Mouse (Mus musculus): Measurements from ENCODE around the gene Tnfrsf12a. TPM values are rescaled to one million over a fixed set of nuclear protein-coding genes. Genes with fewer than 3 reads are reported as not detected.

The Tnfrsf12a gene
- polyA plus RNA-seq, 1 experiment from 2014 or later: 3.6 TPM

GRCm38 (mm10) chr17:23700079-23700478 is 22.8 kb upstream of the Tnfrsf12a start:
- 0 out of 2 replicates have a peak overlapping the region, but pooled peaks have one; percentile 13 for H3K27ac ChIP-seq
- under 1% methylated on average over 24 of the region's 28 CpGs for WGBS

GRCm38 (mm10) chr17:23699131-23700077 is 22.1 kb upstream of the Tnfrsf12a start:
- no peaks in the 10 kb centered on the region for H3K9me3 ChIP-seq
- peak; percentile 72 for ATAC-seq (ENCODE audit: low FRiP score)
- peak overlapping the region; percentile 77 for H3K4me3 ChIP-seq (replicated peaks)
- peak overlapping the region; percentile 100 for H3K4me2 ChIP-seq
- 0 out of 2 replicates have a peak overlapping the region, but pooled peaks have one; percentile 13 for H3K27ac ChIP-seq
- H3K4me1 ChIP-seq: peaks cover 7% of the 10 kb centered on the region
- no peaks in the 10 kb centered on the region for H3K36me3 ChIP-seq (replicated peaks)
- under 1% methylated on average over 59 of the region's 101 CpGs for WGBS
- peak overlapping the region; percentile 63 for H3K9ac ChIP-seq
- peaks cover 63% of the 10 kb centered on the region for H3K27me3 ChIP-seq

More at GRCm38 (mm10) chr17:23700079-23700478, 22.8 kb upstream of the Tnfrsf12a start:
- Histone ChIP-seq H3K9me3 (no peaks in the 10 kb centered on the region), H3K9ac (peak overlapping the region; percentile 63), H3K27me3 (peaks cover 63% of the 10 kb centered on the region), H3K36me3 (replicated peaks) (no peaks in the 10 kb centered on the region), H3K4me2 (peak overlapping the region; percentile 100), H3K4me3 (replicated peaks) (peak overlapping the region; percentile 77), H3K4me1 (peaks cover 7% of the 10 kb centered on the region)
- ATAC-seq (ENCODE audit: low FRiP score): peak; percentile 95

GRCm38 (mm10) chr17:23695801-23696200 is 18.5 kb upstream of the Tnfrsf12a start:
- Histone ChIP-seq H3K4me2 (no peak overlapping the region), H3K36me3 (replicated peaks) (no peaks in the 10 kb centered on the region), H3K4me3 (replicated peaks) (no peak overlapping the region), H3K9me3 (no peaks in the 10 kb centered on the region), H3K27me3 (peaks cover 50% of the 10 kb centered on the region), H3K9ac (no peak overlapping the region), H3K27ac (no peak overlapping the region), H3K4me1 (peaks cover 7% of the 10 kb centered on the region)
- ATAC-seq (ENCODE audit: low FRiP score): no peak
- 9% methylated on average over 3 of the region's 3 CpGs for WGBS

GRCm38 (mm10) chr17:23694491-23694890 is 17.2 kb upstream of the Tnfrsf12a start:
- Histone ChIP-seq H3K27ac (no peak overlapping the region), H3K4me3 (replicated peaks) (no peak overlapping the region), H3K27me3 (peaks cover 37% of the 10 kb centered on the region), H3K9ac (no peak overlapping the region), H3K9me3 (no peaks in the 10 kb centered on the region), H3K4me2 (no peak overlapping the region), H3K36me3 (replicated peaks) (no peaks in the 10 kb centered on the region), H3K4me1 (peaks cover 6% of the 10 kb centered on the region)
- ATAC-seq (ENCODE audit: low FRiP score): no peak
- WGBS: 76% methylated on average over 1 of the region's 1 CpGs

- Histone ChIP-seq H3K4me2 (peak within 1 kb of the TSS; percentile 34), H3K27me3 (peaks cover 56% of the 10 kb centered on the region)
These were observed 6.8 kb upstream of the Tnfrsf12a start, which contains the start of gene Cldn9 for GRCm38 (mm10) chr17:23683856-23684672. Gene Cldn9, minus strand, starts transcription at chr17:23684026.

GRCm38 (mm10) chr17:23683226-23683625 is 6.0 kb upstream of the Tnfrsf12a start:
- no peak overlapping the region for H3K27ac ChIP-seq
- peak overlapping the region; percentile 19 for H3K4me3 ChIP-seq (replicated peaks)
- H3K4me1 ChIP-seq: peaks cover 15% of the 10 kb centered on the region
- H3K9me3 ChIP-seq: no peaks in the 10 kb centered on the region
- 25% methylated on average over 15 of the region's 15 CpGs for WGBS
- peaks cover 65% of the 10 kb centered on the region for H3K27me3 ChIP-seq
- H3K9ac ChIP-seq: no peak overlapping the region
- no peaks in the 10 kb centered on the region for H3K36me3 ChIP-seq (replicated peaks)
- H3K4me2 ChIP-seq: peak overlapping the region; percentile 34
- peak; percentile 39; the same call in 1 of the 2 replicates for ATAC-seq (ENCODE audit: low FRiP score)

More at GRCm38 (mm10) chr17:23683856-23684672, 6.8 kb upstream of the Tnfrsf12a start, which contains the start of gene Cldn9:
- Histone ChIP-seq H3K4me1 (peaks cover 15% of the 10 kb centered on the region), H3K9me3 (no peaks in the 10 kb centered on the region), H3K9ac (no peak within 1 kb of the TSS), H3K4me3 (replicated peaks) (peak within 1 kb of the TSS; percentile 19), H3K27ac (no peak within 1 kb of the TSS), H3K36me3 (replicated peaks) (no peaks in the 10 kb centered on the region)
- ATAC-seq (ENCODE audit: low FRiP score): peak; percentile 71; the same call in 1 of the 2 replicates
- WGBS: 13% methylated on average over 15 of the region's 15 CpGs

- Histone ChIP-seq H3K4me3 (replicated peaks) (peak overlapping the region; percentile 19; the same call in 1 of the 2 replicates), H3K4me2 (peak overlapping the region; percentile 34; the same call in 1 of the 2 replicates), H3K36me3 (replicated peaks) (no peaks in the 10 kb centered on the region), H3K27ac (no peak overlapping the region), H3K27me3 (peaks cover 72% of the 10 kb centered on the region), H3K9ac (no peak overlapping the region), H3K9me3 (no peaks in the 10 kb centered on the region), H3K4me1 (peaks cover 15% of the 10 kb centered on the region)
- no peak for ATAC-seq (ENCODE audit: low FRiP score)
- WGBS: 69% methylated on average over 3 of the region's 3 CpGs
These were observed 5.3 kb upstream of the Tnfrsf12a start for GRCm38 (mm10) chr17:23682530-23682929.

GRCm38 (mm10) chr17:23682092-23682491 is 4.8 kb upstream of the Tnfrsf12a start:
- Histone ChIP-seq H3K27ac (no peak overlapping the region), H3K4me3 (replicated peaks) (no peak overlapping the region), H3K4me1 (peaks cover 20% of the 10 kb centered on the region), H3K36me3 (replicated peaks) (no peaks in the 10 kb centered on the region), H3K27me3 (peaks cover 72% of the 10 kb centered on the region), H3K9ac (no peak overlapping the region), H3K4me2 (no peak overlapping the region), H3K9me3 (no peaks in the 10 kb centered on the region)
- WGBS: 70% methylated on average over 4 of the region's 4 CpGs
- ATAC-seq (ENCODE audit: low FRiP score): no peak

- no peak overlapping the region for H3K9ac ChIP-seq
- H3K36me3 ChIP-seq (replicated peaks): no peaks in the 10 kb centered on the region
- no peak overlapping the region for H3K4me3 ChIP-seq (replicated peaks)
- no peak for ATAC-seq (ENCODE audit: low FRiP score)
- H3K4me1 ChIP-seq: peaks cover 30% of the 10 kb centered on the region
- H3K27me3 ChIP-seq: peaks cover 79% of the 10 kb centered on the region
- 82% methylated on average over 10 of the region's 10 CpGs for WGBS
- H3K4me2 ChIP-seq: no peak overlapping the region
- no peaks in the 10 kb centered on the region for H3K9me3 ChIP-seq
- no peak overlapping the region for H3K27ac ChIP-seq
These were observed 3.8 kb upstream of the Tnfrsf12a start for GRCm38 (mm10) chr17:23681086-23681485.

- Histone ChIP-seq H3K27ac (no peak overlapping the region), H3K4me2 (no peak overlapping the region), H3K9me3 (no peaks in the 10 kb centered on the region), H3K9ac (no peak overlapping the region), H3K4me1 (peaks cover 35% of the 10 kb centered on the region), H3K36me3 (replicated peaks) (no peaks in the 10 kb centered on the region), H3K27me3 (peaks cover 86% of the 10 kb centered on the region), H3K4me3 (replicated peaks) (no peak overlapping the region)
- no peak for ATAC-seq (ENCODE audit: low FRiP score)
- 81% methylated on average over 9 of the region's 9 CpGs for WGBS
These were observed 3.1 kb upstream of the Tnfrsf12a start for GRCm38 (mm10) chr17:23680336-23680735.

- ATAC-seq (ENCODE audit: low FRiP score): no peak
- Histone ChIP-seq H3K27me3 (peaks cover 92% of the 10 kb centered on the region), H3K27ac (no peak within 1 kb of the TSS), H3K9me3 (no peaks in the 10 kb centered on the region), H3K4me2 (peak within 1 kb of the TSS; percentile 42), H3K4me3 (replicated peaks) (peak within 1 kb of the TSS; percentile 25), H3K36me3 (replicated peaks) (no peaks in the 10 kb centered on the region), H3K9ac (no peak within 1 kb of the TSS), H3K4me1 (peaks cover 36% of the 10 kb centered on the region)
- 2% methylated on average over 38 of the region's 38 CpGs for WGBS
These were observed 2.0 kb upstream of the Tnfrsf12a start, which contains the start of gene Cldn6 for GRCm38 (mm10) chr17:23679127-23679835. Gene Cldn6, plus strand, starts transcription at chr17:23679249.

Data from forebrain, embryonic 12.5 days (tissue).